Mouse (Mus musculus): ENCODE measurements around the gene Galk2.

- no peak for TF ChIP-seq GATA1 (IDR thresholded peaks at IDR 0.05; ENCODE audit: borderline replicate concordance, low read length)
- no peak for TF ChIP-seq FLI1 (IDR thresholded peaks at IDR 0.05; ENCODE audit: low read length)
Measured at GRCm38 (mm10) chr2:125900797-125901410, 42.0 kb downstream of the Galk2 start.
